Mouse (Mus musculus): ENCODE results near the gene Fabp2.

- TF ChIP-seq CTCF (IDR thresholded peaks at IDR 0.05; ENCODE audit: low read depth, low read length) = no peak
- no peak for TF ChIP-seq POLR2A (IDR thresholded peaks at IDR 0.05; ENCODE audit: extremely low read depth, insufficient read depth, low read length)
Measured at GRCm38 (mm10) chr3:122865092-122865491, 29.8 kb upstream of the Fabp2 start.

Data from liver, adult 2 months (tissue).